ENCODE assay signal across 8 mouse cellular contexts in the genomic region with DNA sequence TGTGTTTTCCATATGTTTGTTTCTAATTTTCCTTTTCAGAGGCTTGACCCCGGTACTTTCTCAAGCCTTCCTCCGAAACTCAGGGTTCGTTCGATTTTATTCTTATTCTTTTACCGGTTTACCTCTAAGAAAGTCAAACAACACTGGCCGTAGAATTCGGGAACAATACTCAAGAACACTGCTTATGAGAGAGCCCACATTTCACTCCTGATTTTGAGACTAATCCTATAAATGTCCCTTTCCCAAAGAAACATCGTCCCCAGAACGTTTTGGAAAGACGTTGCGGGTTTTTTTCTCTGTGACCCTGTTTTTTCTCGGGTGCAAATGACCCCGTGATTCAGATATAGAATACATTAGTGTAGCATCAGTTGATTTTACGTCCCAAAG. TPM values are rescaled to one million over a fixed set of nuclear protein-coding genes. Genes with fewer than 3 reads are reported as not detected.
DNase-seq lines count a peak whose midpoint lies in the region; ATAC-seq and TF ChIP-seq lines count a peak whose summit lies in the region.

No protein-coding gene starts in this region.

- no peaks in the 10 kb centered on the region; the same call in 1 of the 2 replicates for H3K27me3 ChIP-seq in heart, embryonic 13.5 days (replicated peaks)
- H3K27me3 ChIP-seq in CH12.LX (replicated peaks), result no peaks in the 10 kb centered on the region
- H3K27me3 ChIP-seq in forebrain, embryonic 14.5 days (replicated peaks; ENCODE audit: control insufficient read depth, insufficient read depth, low read length), result no peaks in the 10 kb centered on the region
- no peaks in the 10 kb centered on the region for H3K27me3 ChIP-seq in liver, embryonic 16.5 days (ENCODE audit: control insufficient read depth, insufficient read depth, low read depth, low read length)

- H3K4me3 ChIP-seq in heart, embryonic 13.5 days, result peak overlapping the region; percentile 73
- peak overlapping the region; percentile 14 to 63 (median 39) for H3K4me3 ChIP-seq in CH12.LX (replicated peaks in 1 of 3; ENCODE audit: low read depth in 2 of 3, low read length in 2 of 3, poor library complexity in 1 of 3)
- H3K4me3 ChIP-seq in forebrain, embryonic 14.5 days (ENCODE audit: low read depth, low read length), result peak overlapping the region; percentile 64
- peak overlapping the region; percentile 80 for H3K4me3 ChIP-seq in liver, embryonic 16.5 days (ENCODE audit: low read depth, low read length)

- no peaks in the 10 kb centered on the region for H3K36me3 ChIP-seq in heart, embryonic 13.5 days
- H3K36me3 ChIP-seq in CH12.LX (replicated peaks in 1 of 2; ENCODE audit: control insufficient read depth in 1 of 2, insufficient read depth in 1 of 2, low read length in 1 of 2), result no peaks in the 10 kb centered on the region
- no peaks in the 10 kb centered on the region for H3K36me3 ChIP-seq in forebrain, embryonic 14.5 days (ENCODE audit: control insufficient read depth, insufficient read depth, low read length)
- H3K36me3 ChIP-seq in liver, embryonic 16.5 days (ENCODE audit: control insufficient read depth, insufficient read depth), result no peaks in the 10 kb centered on the region

- TF ChIP-seq CTCF in CH12.LX (conservative IDR thresholded peaks at IDR 0.05 in 1 of 2, IDR thresholded peaks at IDR 0.05 in 1 of 2; ENCODE audit: low read depth in 2 of 2, low read length in 2 of 2), result no peak

- peak overlapping the region; percentile 80 for H3K9ac ChIP-seq in heart, embryonic 13.5 days
- peak overlapping the region; percentile 68 for H3K9ac ChIP-seq in CH12.LX (ENCODE audit: insufficient read depth, low read depth)
- peak overlapping the region; percentile 43 for H3K9ac ChIP-seq in forebrain, embryonic 14.5 days (ENCODE audit: low read length)
- H3K9ac ChIP-seq in liver, embryonic 16.5 days (ENCODE audit: low read depth, low read length), result peak overlapping the region; percentile 8; the same call in 1 of the 2 replicates

- no peak overlapping the region for H3K27ac ChIP-seq in heart, embryonic 13.5 days (replicated peaks)
- H3K27ac ChIP-seq in CH12.LX (ENCODE audit: insufficient read depth, low read depth), result no peak overlapping the region
- H3K27ac ChIP-seq in forebrain, embryonic 14.5 days (ENCODE audit: low read depth, low read length), result no peak overlapping the region
- H3K27ac ChIP-seq in liver, embryonic 16.5 days (ENCODE audit: low read length), result no peak overlapping the region

- no peak for DNase-seq in heart, postnatal 4 days
- peak; percentile 17 for DNase-seq in CH12.LX (ENCODE audit: extremely low read depth)
- DNase-seq in forebrain, embryonic 14.5 days (ENCODE audit: low spot score), result peak; percentile 41
- DNase-seq in urinary bladder, adult 2 months (ENCODE audit: low spot score), result no peak
- DNase-seq in right cerebral cortex, adult 18-20 months, result no peak
- DNase-seq in urinary bladder, postnatal 10 days (ENCODE audit: low spot score), result no peak

- no peak for ATAC-seq in heart, embryonic 13.5 days (ENCODE audit: extremely low read depth, insufficient number of reproducible peaks, low FRiP score, low TSS enrichment)
- ATAC-seq in forebrain, embryonic 14.5 days, result peak; percentile 25; the same call in 1 of the 2 replicates
- no peak for ATAC-seq in liver, embryonic 16.5 days (ENCODE audit: low read depth)

- H3K4me2 ChIP-seq in heart, embryonic 13.5 days, result peak overlapping the region; percentile 72
- peak overlapping the region; percentile 70; the same call in 1 of the 2 replicates for H3K4me2 ChIP-seq in CH12.LX (ENCODE audit: insufficient read depth, low read depth, poor library complexity, severe bottlenecking)
- H3K4me2 ChIP-seq in forebrain, embryonic 14.5 days (ENCODE audit: low read length), result peak overlapping the region; percentile 53
- H3K4me2 ChIP-seq in liver, embryonic 16.5 days (ENCODE audit: low read depth, low read length), result peak overlapping the region; percentile 83

- no peak for TF ChIP-seq POLR2A in CH12.LX (IDR thresholded peaks at IDR 0.05; ENCODE audit: low read depth, low read length)

- H3K4me1 ChIP-seq in heart, embryonic 13.5 days, result 0 out of 2 replicates have a peak, but pooled peaks cover 4% of the 10 kb centered on the region
- peaks cover 0 to 17% of the 10 kb centered on the region in 2 experiments; a peak in 2 of 4 replicates for H3K4me1 ChIP-seq in CH12.LX (ENCODE audit: control insufficient read depth in 1 of 2, insufficient read depth in 2 of 2)
- no peaks in the 10 kb centered on the region for H3K4me1 ChIP-seq in forebrain, embryonic 14.5 days (ENCODE audit: control insufficient read depth, insufficient read depth, low read length)
- peaks cover 5% of the 10 kb centered on the region for H3K4me1 ChIP-seq in liver, embryonic 16.5 days (ENCODE audit: control insufficient read depth, low read depth, low read length)

- no peaks in the 10 kb centered on the region for H3K9me3 ChIP-seq in heart, embryonic 13.5 days
- no peaks in the 10 kb centered on the region for H3K9me3 ChIP-seq in CH12.LX (replicated peaks; ENCODE audit: low read length)
- H3K9me3 ChIP-seq in forebrain, embryonic 14.5 days (replicated peaks; ENCODE audit: control insufficient read depth, low read length), result no peaks in the 10 kb centered on the region
- no peaks in the 10 kb centered on the region for H3K9me3 ChIP-seq in liver, embryonic 16.5 days (replicated peaks; ENCODE audit: control insufficient read depth, low read length)

- in situ Hi-C loops in CH12.LX (cut with MboI; ENCODE audit: low pct_ligation_motif_present, low pct_unique_long_range_greater_than_20kb, low sequenced_read_pairs), result no loop called here

- 6% methylated on average over 14 of the region's 14 CpGs for WGBS in heart, embryonic 13.5 days
- 5% methylated on average over 14 of the region's 14 CpGs for WGBS in forebrain, embryonic 14.5 days
- WGBS in liver, embryonic 16.5 days (ENCODE audit: insufficient replicate concordance), result 5% methylated on average over 14 of the region's 14 CpGs

- H3K79me2 ChIP-seq in CH12.LX (replicated peaks; ENCODE audit: control insufficient read depth, extremely low read depth, insufficient read depth, poor library complexity, severe bottlenecking), result no peaks in the 10 kb centered on the region

- no peak for TF ChIP-seq EP300 in CH12.LX (IDR thresholded peaks at IDR 0.05; ENCODE audit: low read length)

- TF ChIP-seq RAD21 in CH12.LX (IDR thresholded peaks at IDR 0.05; ENCODE audit: low read depth, low read length), result no peak

- dilution Hi-C loops in CH12.LX (cut with MboI; ENCODE audit: extremely low pct_ligation_motif_present, extremely low pct_unique_long_range_greater_than_20kb, low sequenced_read_pairs), result no loop called here

TF ChIP-seq in CH12.LX, 34 proteins besides CTCF, POLR2A, EP300 and RAD21:
- TF ChIP-seq MAFK (IDR thresholded peaks at IDR 0.05; ENCODE audit: insufficient replicate concordance, low read length) (no peak), JUND (conservative IDR thresholded peaks at IDR 0.05; ENCODE audit: low read depth, low read length) (no peak), IRF4 (IDR thresholded peaks at IDR 0.05; ENCODE audit: low read depth, low read length) (no peak), NELFE (IDR thresholded peaks at IDR 0.05; ENCODE audit: low read depth, low read length) (no peak), MEF2A (IDR thresholded peaks at IDR 0.05; ENCODE audit: borderline replicate concordance, low read depth, low read length) (no peak), MXI1 (IDR thresholded peaks at IDR 0.05; ENCODE audit: low read depth, low read length) (no peak), ZNF384 (IDR thresholded peaks at IDR 0.05; ENCODE audit: low read depth, low read length) (no peak), MAX (IDR thresholded peaks at IDR 0.05; ENCODE audit: low read length) (no peak), TCF12 (IDR thresholded peaks at IDR 0.05; ENCODE audit: low read depth, low read length) (no peak), JUN (IDR thresholded peaks at IDR 0.05; ENCODE audit: insufficient read depth, low read depth, low read length) (no peak), CHD1 (IDR thresholded peaks at IDR 0.05; ENCODE audit: low read depth, low read length) (no peak), ETS1 (conservative IDR thresholded peaks at IDR 0.05; ENCODE audit: low read depth, low read length) (no peak), ELF1 (IDR thresholded peaks at IDR 0.05; ENCODE audit: low read depth, low read length) (no peak), MYC (IDR thresholded peaks at IDR 0.05; ENCODE audit: low read depth, low read length) (no peak; the same call in 1 of the 2 replicates), GABPA (IDR thresholded peaks at IDR 0.05; ENCODE audit: insufficient replicate concordance, low read depth, low read length) (no peak), BHLHE40 (IDR thresholded peaks at IDR 0.05; ENCODE audit: low read depth, low read length) (no peak), USF2 (conservative IDR thresholded peaks at IDR 0.05; ENCODE audit: low read depth, low read length) (no peak), TBP (conservative IDR thresholded peaks at IDR 0.05; ENCODE audit: low read depth, low read length) (no peak), USF1 (IDR thresholded peaks at IDR 0.05; ENCODE audit: low read depth, low read length) (no peak)

RNA-seq across cellular contexts. Expression of a gene that starts 19.7 kb away (rescaled TPM):
- polyA plus RNA-seq in heart, embryonic 13.5 days (2015; fragmentation: Nextera tagmentation; extraction: Ambion mirVana), result 6.9 and 9.1 TPM in 2 replicates
- 1 to 10 TPM; 4.2 to 4.6 TPM for total RNA-seq in heart, postnatal 4 days (2021)
- 4.3 and 8.5 TPM in 2 replicates for total RNA-seq in CH12.LX (2012; rRNA removed)
- total RNA-seq in CH12.LX (2014; rRNA removed), result 6.1 and 6.3 TPM in 2 replicates
- 2.6 and 3.7 TPM in 2 replicates for polyA plus RNA-seq in CH12.LX (2012; ENCODE audit: insufficient read length, low read depth)
- polyA plus RNA-seq in forebrain, embryonic 14.5 days (2014; fragmentation: Nextera tagmentation; extraction: Ambion mirVana), result 8.3 and 11.5 TPM in 2 replicates
- polyA plus RNA-seq in liver, embryonic 16.5 days (2015; fragmentation: Nextera tagmentation; extraction: Ambion mirVana), result 28.6 and 30.3 TPM in 2 replicates
- 30.3 and 31.5 TPM in 2 replicates for polyA plus RNA-seq in urinary bladder, adult 2 months (2012; rRNA removed)

RNA-seq across cellular contexts. Expression of a gene that starts 26.4 kb away (rescaled TPM):
- polyA plus RNA-seq in heart, embryonic 13.5 days (2015; fragmentation: Nextera tagmentation; extraction: Ambion mirVana), result 0.37 and 0.85 TPM in 2 replicates
- total RNA-seq in heart, postnatal 4 days (2021), result under 1 TPM; 0.36 to 0.56 TPM
- total RNA-seq in CH12.LX (2012; rRNA removed) (48.4 and 56.8 TPM in 2 replicates), CH12.LX (2014; rRNA removed) (41.8 and 50.2 TPM in 2 replicates)
- 46.7 and 52.8 TPM in 2 replicates for polyA plus RNA-seq in CH12.LX (2012; ENCODE audit: insufficient read length, low read depth)
- 0.41 and 0.50 TPM in 2 replicates for polyA plus RNA-seq in forebrain, embryonic 14.5 days (2014; fragmentation: Nextera tagmentation; extraction: Ambion mirVana)
- 4.1 and 4.3 TPM in 2 replicates for polyA plus RNA-seq in liver, embryonic 16.5 days (2015; fragmentation: Nextera tagmentation; extraction: Ambion mirVana)
- polyA plus RNA-seq in urinary bladder, adult 2 months (2012; rRNA removed), result 2.7 and 5.9 TPM in 2 replicates

Comparison
In these comparisons a context has a peak if more than half of its experiments do, and no peak if none do; other contexts are left out.
1. H3K9ac ChIP-seq: peak in every context shown above with its lines; median percentile 80 in heart, embryonic 13.5 days; 68 in CH12.LX; 43 in forebrain, embryonic 14.5 days; 8 in liver, embryonic 16.5 days.
2. DNase-seq: peak in CH12.LX (single experiment) and forebrain, embryonic 14.5 days (single experiment); none in heart, postnatal 4 days (single experiment), urinary bladder, adult 2 months (single experiment), right cerebral cortex, adult 18-20 months (single experiment) and urinary bladder, postnatal 10 days (single experiment).
3. Peak in every context shown above with its lines, with median percentiles within 50 percentile points of each other: H3K4me2 ChIP-seq and H3K4me3 ChIP-seq.